Mouse (Mus musculus) hindbrain, embryonic 14.5 days (tissue): ENCODE measurements around the gene Tmem176a. TPM values are rescaled to one million over a fixed set of nuclear protein-coding genes. Genes with fewer than 3 reads are reported as not detected.

Experiments used
- ATAC-seq: fragments of 200-750 bp; cut with Nextera tagmentation; 2 replicates; pipeline ENCODE4 v1.8.0; 2017; ENCODE audit warnings: moderate number of reproducible peaks, mild to moderate bottlenecking, moderate TSS enrichment, moderate library complexity; ENCODE audit not compliant: low FRiP score
- DNase-seq: peaks from one replicate; pipeline ENCODE4 v3.0.0-alpha.2; 2015; ENCODE audit warnings: low spot score
- H3K27ac ChIP-seq: fragments of 300-500 bp; sonication (generic); 2 replicates; pipeline ENCODE4 v1.5.1; 2014; ENCODE audit warnings: mild to moderate bottlenecking, moderate library complexity
- H3K27me3 ChIP-seq: fragments of 300-500 bp; sonication (generic); 2 replicates; pipeline ENCODE4 v1.6.1; 2014; ENCODE audit warnings: mild to moderate bottlenecking, low read length, mixed read lengths; ENCODE audit not compliant: control insufficient read depth, insufficient read depth
- H3K36me3 ChIP-seq: fragments of 300-500 bp; sonication (generic); replicated peaks from 2 replicates; pipeline ENCODE4 v1.6.1; 2014; ENCODE audit not compliant: control insufficient read depth, insufficient read depth
- H3K4me1 ChIP-seq: fragments of 300-500 bp; sonication (generic); replicated peaks from 2 replicates; pipeline ENCODE4 v1.6.1; 2014; ENCODE audit warnings: antibody characterized with exemption, low read length, mixed read lengths; ENCODE audit not compliant: control insufficient read depth, insufficient read depth
- H3K4me2 ChIP-seq: fragments of 300-500 bp; sonication (generic); replicated peaks from 2 replicates; pipeline ENCODE4 v1.6.1; 2014; ENCODE audit warnings: mild to moderate bottlenecking, moderate library complexity
- H3K4me3 ChIP-seq: fragments of 300-500 bp; sonication (generic); replicated peaks from 2 replicates; pipeline ENCODE4 v1.5.1; 2014; ENCODE audit warnings: mild to moderate bottlenecking, low read length
- H3K9ac ChIP-seq: fragments of 300-500 bp; sonication (generic); 2 replicates; pipeline ENCODE4 v1.6.1; 2014
- H3K9me3 ChIP-seq: fragments of 300-500 bp; sonication (generic); 2 replicates; pipeline ENCODE4 v1.6.1; 2016; ENCODE audit warnings: low read length; ENCODE audit not compliant: control insufficient read depth
- WGBS: fragments of 180-500 bp; shearing (Covaris S2); extraction: QIAGEN DNeasy Blood & Tissue Kit; methylation state at CpG from one replicate; pipeline ENCODE4 v1.1.7; 2014; 5-methylcytosine and 5-hydroxymethylcytosine counted together
- polyA plus RNA-seq: library from polyadenylated mRNA; unstranded; fragments of >200 nt; fragmentation: Nextera tagmentation; extraction: Ambion mirVana; gene quantifications from 2 replicates; pipeline ENCODE4 v1.2.1, GENCODE M21; 2014

The Tmem176a gene
- polyA plus RNA-seq, 1 experiment from 2014 or later, result 31.3 TPM

- H3K27me3 ChIP-seq, result no peaks in the 10 kb centered on the region
- no peak overlapping the region for H3K4me3 ChIP-seq
These were observed 29.1 kb downstream of the Tmem176a start for GRCm38 (mm10) chr6:48869774-48870173.

GRCm38 (mm10) chr6:48872596-48872995 lies 31.9 kb downstream of the Tmem176a start, which contains the start of gene Aoc1:
Aoc1 (plus strand) TSS chr6:48872896.
- 88% methylated on average over 5 of the region's 5 CpGs for WGBS

More at GRCm38 (mm10) chr6:48869774-48870173, 29.1 kb downstream of the Tmem176a start:
- no peaks in the 10 kb centered on the region for H3K9me3 ChIP-seq
- no peak overlapping the region for H3K4me2 ChIP-seq
- DNase-seq, result no peak
- no peak overlapping the region for H3K9ac ChIP-seq
- no peak for ATAC-seq
- WGBS, result 87% methylated on average over 2 of the region's 2 CpGs
- H3K27ac ChIP-seq, result no peak overlapping the region
- H3K4me1 ChIP-seq, result 0 out of 2 replicates have a peak, but pooled peaks cover 5% of the 10 kb centered on the region
- no peaks in the 10 kb centered on the region for H3K36me3 ChIP-seq

GRCm38 (mm10) chr6:48874576-48874975 lies 33.9 kb downstream of the Tmem176a start:
- Histone ChIP-seq H3K4me1 (no peaks in the 10 kb centered on the region), H3K9me3 (no peaks in the 10 kb centered on the region), H3K27ac (no peak overlapping the region), H3K36me3 (no peaks in the 10 kb centered on the region), H3K9ac (no peak overlapping the region), H3K27me3 (no peaks in the 10 kb centered on the region), H3K4me2 (no peak overlapping the region), H3K4me3 (no peak overlapping the region)
- ATAC-seq (no peak), DNase-seq (no peak)
- WGBS, result 86% methylated on average over 4 of the region's 4 CpGs

More at GRCm38 (mm10) chr6:48872596-48872995, 31.9 kb downstream of the Tmem176a start, which contains the start of gene Aoc1:
- no peaks in the 10 kb centered on the region for H3K9me3 ChIP-seq
- DNase-seq (no peak), ATAC-seq (no peak)
- H3K27ac ChIP-seq, result no peak within 1 kb of the TSS
- H3K4me3 ChIP-seq, result no peak within 1 kb of the TSS
- H3K9ac ChIP-seq, result no peak within 1 kb of the TSS
- H3K36me3 ChIP-seq, result no peaks in the 10 kb centered on the region
- H3K4me1 ChIP-seq, result no peaks in the 10 kb centered on the region
- no peak within 1 kb of the TSS for H3K4me2 ChIP-seq
- H3K27me3 ChIP-seq, result no peaks in the 10 kb centered on the region

- WGBS, result 81% methylated on average over 6 of the region's 6 CpGs
- Histone ChIP-seq H3K27ac (no peak overlapping the region), H3K36me3 (no peaks in the 10 kb centered on the region), H3K27me3 (no peaks in the 10 kb centered on the region), H3K4me1 (no peaks in the 10 kb centered on the region), H3K4me3 (no peak overlapping the region), H3K9ac (no peak overlapping the region), H3K4me2 (no peak overlapping the region), H3K9me3 (no peaks in the 10 kb centered on the region)
- no peak for DNase-seq
- no peak for ATAC-seq
These were observed 34.8 kb downstream of the Tmem176a start for GRCm38 (mm10) chr6:48875515-48875914.

GRCm38 (mm10) chr6:48876510-48877135 lies 35.9 kb downstream of the Tmem176a start:
- no peak overlapping the region for H3K4me2 ChIP-seq
- no peak for ATAC-seq
- no peak overlapping the region for H3K4me3 ChIP-seq
- H3K4me1 ChIP-seq, result no peaks in the 10 kb centered on the region
- 41% methylated on average over 5 of the region's 5 CpGs for WGBS
- DNase-seq, result no peak
- no peaks in the 10 kb centered on the region for H3K9me3 ChIP-seq
- no peak overlapping the region for H3K9ac ChIP-seq
- no peaks in the 10 kb centered on the region for H3K36me3 ChIP-seq
- no peaks in the 10 kb centered on the region for H3K27me3 ChIP-seq
- no peak overlapping the region for H3K27ac ChIP-seq

- Histone ChIP-seq H3K9ac (no peak overlapping the region), H3K4me2 (no peak overlapping the region), H3K4me3 (no peak overlapping the region), H3K27ac (no peak overlapping the region), H3K9me3 (no peaks in the 10 kb centered on the region), H3K27me3 (no peaks in the 10 kb centered on the region), H3K4me1 (no peaks in the 10 kb centered on the region), H3K36me3 (no peaks in the 10 kb centered on the region)
- WGBS, result 77% methylated on average over 4 of the region's 4 CpGs
- ATAC-seq (no peak), DNase-seq (no peak)
These were observed 53.5 kb downstream of the Tmem176a start for GRCm38 (mm10) chr6:48894203-48894602.

- no peak for ATAC-seq
- H3K9me3 ChIP-seq, result no peaks in the 10 kb centered on the region
- H3K9ac ChIP-seq, result no peak overlapping the region
- H3K36me3 ChIP-seq, result no peaks in the 10 kb centered on the region
- H3K27me3 ChIP-seq, result no peaks in the 10 kb centered on the region
- H3K4me2 ChIP-seq, result no peak overlapping the region
- DNase-seq, result no peak
- 88% methylated on average over 8 of the region's 8 CpGs for WGBS
- no peak overlapping the region for H3K27ac ChIP-seq
- H3K4me3 ChIP-seq, result no peak overlapping the region
- H3K4me1 ChIP-seq, result no peaks in the 10 kb centered on the region
These were observed 54.5 kb downstream of the Tmem176a start for GRCm38 (mm10) chr6:48894938-48895818.

- no peaks in the 10 kb centered on the region for H3K27me3 ChIP-seq
- no peaks in the 10 kb centered on the region for H3K36me3 ChIP-seq
- H3K4me3 ChIP-seq, result no peak overlapping the region
- no peak overlapping the region for H3K4me2 ChIP-seq
- H3K4me1 ChIP-seq, result no peaks in the 10 kb centered on the region
- no peaks in the 10 kb centered on the region for H3K9me3 ChIP-seq
- ATAC-seq (no peak), DNase-seq (no peak)
- H3K27ac ChIP-seq, result no peak overlapping the region
- no peak overlapping the region for H3K9ac ChIP-seq
- 82% methylated on average over 5 of the region's 5 CpGs for WGBS
These were observed 55.2 kb downstream of the Tmem176a start for GRCm38 (mm10) chr6:48895941-48896340.
